Mouse (Mus musculus) stomach, postnatal 0 days (tissue): Measurements from ENCODE around the gene Btbd35f30. TPM values are rescaled to one million over a fixed set of nuclear protein-coding genes. Genes with fewer than 3 reads are reported as not detected.
"Not testable (repeated sequence)": the region's sequence is repeated elsewhere in the genome, so short reads cannot be mapped to it uniquely, and the experiment has no call there.

Experiments used
- ATAC-seq: fragments of 200-750 bp; cut with Nextera tagmentation; 2 replicates; pipeline ENCODE4 v1.8.0; 2017; ENCODE audit not compliant: low FRiP score, low TSS enrichment
- DNase-seq: peaks from one replicate; pipeline ENCODE4 v3.0.0-alpha.2; 2016; ENCODE audit warnings: low spot score
- H3K27ac ChIP-seq: fragments of 300-500 bp; sonication (generic); replicated peaks from 2 replicates; pipeline ENCODE4 v1.5.1; 2014; ENCODE audit warnings: mild to moderate bottlenecking, control low read depth
- H3K27me3 ChIP-seq: fragments of 300-500 bp; sonication (generic); 2 replicates; pipeline ENCODE4 v1.6.1; 2014; ENCODE audit warnings: low read length; ENCODE audit not compliant: control insufficient read depth, insufficient read depth
- H3K36me3 ChIP-seq: fragments of 300-500 bp; sonication (generic); 2 replicates; pipeline ENCODE4 v1.6.1; 2014; ENCODE audit warnings: low read length, mixed read lengths; ENCODE audit not compliant: control insufficient read depth, insufficient read depth
- H3K4me1 ChIP-seq: fragments of 300-500 bp; sonication (generic); replicated peaks from 2 replicates; pipeline ENCODE4 v1.6.1; 2014; ENCODE audit warnings: antibody characterized with exemption; ENCODE audit not compliant: control insufficient read depth, insufficient read depth
- H3K4me2 ChIP-seq: fragments of 300-500 bp; sonication (generic); replicated peaks from 2 replicates; pipeline ENCODE4 v1.6.1; 2014; ENCODE audit warnings: low read depth, mild to moderate bottlenecking, control low read depth, moderate library complexity
- H3K4me3 ChIP-seq: fragments of 300-500 bp; sonication (generic); 2 replicates; pipeline ENCODE4 v1.5.1; 2014; ENCODE audit warnings: low read depth, low read length, control low read depth
- H3K9ac ChIP-seq: fragments of 300-500 bp; sonication (generic); 2 replicates; pipeline ENCODE4 v1.6.1; 2014; ENCODE audit warnings: mild to moderate bottlenecking, low read length, control low read depth, mixed read lengths
- H3K9me3 ChIP-seq: fragments of 300-500 bp; sonication (generic); 2 replicates; pipeline ENCODE4 v1.6.1; 2016; ENCODE audit warnings: low read length; ENCODE audit not compliant: control insufficient read depth
- WGBS: fragments of 180-500 bp; shearing (Covaris S2); extraction: QIAGEN DNeasy Blood & Tissue Kit; methylation state at CpG from one replicate; pipeline ENCODE4 v1.1.7; 2014; 5-methylcytosine and 5-hydroxymethylcytosine counted together
- polyA plus RNA-seq: library from polyadenylated mRNA; unstranded; fragments of >200 nt; fragmentation: Nextera tagmentation; extraction: Ambion mirVana; gene quantifications from 2 replicates; pipeline ENCODE4 v1.2.1, GENCODE M21; 2015

The Btbd35f30 gene
- not detected in 2 replicates for polyA plus RNA-seq

- H3K27me3 ChIP-seq, H3K9ac ChIP-seq, H3K4me3 ChIP-seq, H3K36me3 ChIP-seq, H3K4me1 ChIP-seq, ATAC-seq, DNase-seq, H3K27ac ChIP-seq, H3K9me3 ChIP-seq, H3K4me2 ChIP-seq: not testable (repeated sequence)
- WGBS: no CpG with 5 or more reads among the region's 4 CpGs
Observed at GRCm38 (mm10) chrX:32894325-32894724, at the start of gene Btbd35f30. Gene Btbd35f30 (plus strand): TSS chrX:32894625.

- not testable (repeated sequence) for H3K4me2 ChIP-seq, H3K27ac ChIP-seq, H3K27me3 ChIP-seq, H3K9me3 ChIP-seq, ATAC-seq, H3K4me3 ChIP-seq, DNase-seq, H3K4me1 ChIP-seq, H3K9ac ChIP-seq, H3K36me3 ChIP-seq
- WGBS: no CpG with 5 or more reads among the region's 1 CpGs
Observed at GRCm38 (mm10) chrX:32941468-32941867, 47.0 kb downstream of the Btbd35f30 start, which contains the start of gene Gm21789. Gene Gm21789 (plus strand): TSS chrX:32941768.

Other genes with a start within 250 kb of the Btbd35f30 start
- gene Gm5926, start 243.9 kb upstream of the Btbd35f30 start, polyA plus RNA-seq: not detected in 2 replicates
- not detected in 2 replicates for gene Btbd35f21, start 168.5 kb upstream of the Btbd35f30 start, polyA plus RNA-seq
- gene Gm21789, start 47.1 kb downstream of the Btbd35f30 start, polyA plus RNA-seq: not detected in 2 replicates
- not detected in 2 replicates for gene Btbd35f5, start 79.3 kb downstream of the Btbd35f30 start, polyA plus RNA-seq